Mouse (Mus musculus) lung, embryonic 14.5 days (tissue): ENCODE data around the gene Krtap1-3. TPM values are rescaled to one million over a fixed set of nuclear protein-coding genes. Genes with fewer than 3 reads are reported as not detected.

Experiments
- ATAC-seq: fragments of 200-750 bp; cut with Nextera tagmentation; 2 replicates; pipeline ENCODE4 v1.8.0; 2017; ENCODE audit warnings: mild to moderate bottlenecking, moderate TSS enrichment, moderate library complexity; ENCODE audit not compliant: insufficient read depth
- DNase-seq: peaks from one replicate; pipeline ENCODE4 v3.0.0-alpha.2; 2015
- H3K27ac ChIP-seq: fragments of 300-500 bp; sonication (generic); 2 replicates; pipeline ENCODE4 v1.5.1; 2014; ENCODE audit warnings: low read depth, mild to moderate bottlenecking, moderate library complexity
- H3K27me3 ChIP-seq: fragments of 300-500 bp; sonication (generic); 2 replicates; pipeline ENCODE4 v1.6.1; 2014; ENCODE audit warnings: low read length, control low read depth; ENCODE audit not compliant: insufficient read depth
- H3K36me3 ChIP-seq: fragments of 300-500 bp; sonication (generic); 2 replicates; pipeline ENCODE4 v1.6.1; 2014; ENCODE audit warnings: control low read depth; ENCODE audit not compliant: insufficient read depth
- H3K4me1 ChIP-seq: fragments of 300-500 bp; sonication (generic); 2 replicates; pipeline ENCODE4 v1.6.1; 2014; ENCODE audit warnings: antibody characterized with exemption, control low read depth; ENCODE audit not compliant: insufficient read depth
- H3K4me2 ChIP-seq: fragments of 300-500 bp; sonication (generic); 2 replicates; pipeline ENCODE4 v1.6.1; 2014; ENCODE audit warnings: mild to moderate bottlenecking
- H3K4me3 ChIP-seq: fragments of 300-500 bp; sonication (generic); 2 replicates; pipeline ENCODE4 v1.5.1; 2014; ENCODE audit warnings: low read depth, low read length
- H3K9ac ChIP-seq: fragments of 300-500 bp; sonication (generic); 2 replicates; pipeline ENCODE4 v1.6.1; 2014
- H3K9me3 ChIP-seq: fragments of 300-500 bp; sonication (generic); 2 replicates; pipeline ENCODE4 v1.6.1; 2016; ENCODE audit warnings: low read depth, low read length, control low read depth
- CTCF ChIP-seq: IDR thresholded peaks from 2 replicates; pipeline ENCODE4 v1.5.1; 2016; ENCODE audit warnings: antibody characterized with exemption, low read depth
- WGBS: fragments of 180-500 bp; shearing (Covaris S2); extraction: QIAGEN DNeasy Blood & Tissue Kit; methylation state at CpG from one replicate; pipeline ENCODE4 v1.1.7; 2014; 5-methylcytosine and 5-hydroxymethylcytosine counted together
- polyA plus RNA-seq: library from polyadenylated mRNA; unstranded; fragments of >200 nt; fragmentation: Nextera tagmentation; extraction: Ambion mirVana; gene quantifications from 2 replicates; pipeline ENCODE4 v1.2.1, GENCODE M21; 2014

The Krtap1-3 gene
- polyA plus RNA-seq, 1 experiment from 2014 or later = not detected

DNA sequence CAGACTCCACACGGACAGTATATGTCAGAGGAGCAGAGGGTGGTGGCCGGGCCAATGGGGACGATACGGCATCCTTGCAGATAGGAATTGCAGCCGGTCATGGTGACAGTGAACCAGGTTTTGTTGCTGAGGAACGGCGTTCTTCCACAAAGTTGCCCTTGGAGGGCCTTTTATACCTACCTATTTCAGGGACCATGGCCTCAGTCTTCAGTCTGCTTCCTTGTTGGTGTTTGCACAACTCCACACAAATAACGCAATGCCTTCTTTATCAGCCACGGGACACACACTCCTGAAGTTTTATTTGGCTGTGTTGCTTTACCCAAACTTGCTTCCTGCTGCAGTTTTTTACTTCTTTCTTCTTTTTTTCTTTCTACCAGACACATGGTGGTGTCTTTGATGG, 31.8 kb downstream of the Krtap1-3 start, which contains the start of gene Gm11939:
Gene Gm11939, minus strand, starts transcription at position 101 of the 400 bp plus-strand sequence.
- 89% methylated on average over 9 of the region's 9 CpGs for WGBS
- H3K9me3 ChIP-seq = no peaks in the 10 kb centered on the region
- DNase-seq (no peak), ATAC-seq (no peak)
- no peak for TF ChIP-seq CTCF
- no peaks in the 10 kb centered on the region for H3K27me3 ChIP-seq
- H3K4me3 ChIP-seq = no peak within 1 kb of the TSS
- H3K27ac ChIP-seq = no peak within 1 kb of the TSS
- no peak within 1 kb of the TSS for H3K4me2 ChIP-seq
- H3K4me1 ChIP-seq = no peaks in the 10 kb centered on the region
- no peaks in the 10 kb centered on the region for H3K36me3 ChIP-seq
- no peak within 1 kb of the TSS for H3K9ac ChIP-seq

DNA sequence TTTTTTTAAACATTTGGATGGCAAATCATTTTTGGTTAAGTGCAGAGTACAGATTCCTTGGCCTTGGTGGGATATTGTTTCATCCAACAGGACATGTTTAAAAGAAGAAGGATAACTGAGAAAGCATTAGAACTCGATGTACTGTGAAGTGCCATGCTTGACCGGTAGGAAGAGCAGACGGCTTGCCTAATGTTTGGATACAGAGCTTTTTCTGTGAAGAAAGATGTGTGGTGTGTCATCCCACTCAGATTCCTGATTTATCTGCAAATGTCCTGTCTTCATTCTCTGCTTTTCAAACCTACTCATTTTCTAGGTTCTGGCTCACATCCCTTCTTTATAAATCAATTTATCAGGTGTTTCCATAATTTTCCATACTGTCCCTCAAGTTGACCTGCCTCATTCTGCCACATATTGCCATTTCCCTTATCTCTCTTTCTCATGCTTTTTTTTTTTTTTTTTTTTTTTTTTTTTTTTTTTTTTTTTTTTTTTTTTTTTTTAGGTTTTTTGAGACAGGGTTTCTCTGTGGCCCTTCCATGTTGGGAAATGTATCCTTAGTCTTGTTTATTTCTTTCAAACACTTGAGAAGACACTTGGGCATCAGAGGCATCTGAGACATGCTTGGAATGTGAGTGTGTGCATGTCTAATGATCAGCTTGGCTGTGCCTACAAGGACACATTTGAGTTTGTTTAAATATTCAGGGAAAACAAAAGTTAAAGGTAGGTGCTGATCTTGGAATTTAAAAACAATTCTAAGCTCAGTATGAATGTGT, 33.0 kb downstream of the Krtap1-3 start:
- no peak overlapping the region for H3K4me2 ChIP-seq
- no peaks in the 10 kb centered on the region for H3K9me3 ChIP-seq
- ATAC-seq (no peak), DNase-seq (no peak)
- H3K4me1 ChIP-seq = no peaks in the 10 kb centered on the region
- H3K27me3 ChIP-seq = no peaks in the 10 kb centered on the region
- H3K4me3 ChIP-seq = no peak overlapping the region
- no peak overlapping the region for H3K27ac ChIP-seq
- no peak overlapping the region for H3K9ac ChIP-seq
- H3K36me3 ChIP-seq = no peaks in the 10 kb centered on the region
- 50% methylated on average over 3 of the region's 3 CpGs for WGBS
- TF ChIP-seq CTCF = no peak

DNA sequence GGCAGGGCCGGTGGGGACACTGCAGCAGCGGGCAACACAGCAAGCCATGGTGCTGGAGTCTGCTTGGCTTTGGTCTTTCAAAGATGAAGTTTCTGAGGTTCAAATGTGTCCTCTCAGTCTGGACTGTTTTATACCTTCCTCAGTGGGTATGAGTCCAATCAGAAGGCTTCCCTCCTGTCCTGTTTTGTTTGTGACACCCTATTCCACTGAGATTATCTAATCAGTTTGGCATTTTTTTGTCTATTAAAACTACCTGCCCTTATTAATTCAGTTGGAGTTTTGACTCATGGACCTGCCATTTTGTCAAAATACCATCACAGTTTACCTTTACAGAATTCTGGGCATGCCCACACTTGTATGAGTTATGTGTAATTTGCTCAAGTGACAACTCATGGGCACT, 34.4 kb downstream of the Krtap1-3 start, which contains the start of gene Krtap3-2:
Gene Krtap3-2, minus strand, starts transcription at position 101 of the 400 bp plus-strand sequence.
- H3K27me3 ChIP-seq = no peaks in the 10 kb centered on the region
- H3K27ac ChIP-seq = no peak within 1 kb of the TSS
- ATAC-seq (no peak), DNase-seq (no peak)
- 88% methylated on average over 2 of the region's 2 CpGs for WGBS
- no peaks in the 10 kb centered on the region for H3K9me3 ChIP-seq
- no peak within 1 kb of the TSS for H3K4me3 ChIP-seq
- H3K9ac ChIP-seq = no peak within 1 kb of the TSS
- TF ChIP-seq CTCF = no peak
- H3K4me2 ChIP-seq = no peak within 1 kb of the TSS
- H3K36me3 ChIP-seq = no peaks in the 10 kb centered on the region
- no peaks in the 10 kb centered on the region for H3K4me1 ChIP-seq

GRCm38 (mm10) chr11:99556195-99556594, 34.9 kb downstream of the Krtap1-3 start:
- TF ChIP-seq CTCF = no peak
- ATAC-seq (no peak), DNase-seq (no peak)
- 83% methylated on average over 2 of the region's 2 CpGs for WGBS
- Histone ChIP-seq H3K27me3 (no peaks in the 10 kb centered on the region), H3K4me1 (no peaks in the 10 kb centered on the region), H3K27ac (no peak overlapping the region), H3K9me3 (no peaks in the 10 kb centered on the region), H3K4me2 (no peak overlapping the region), H3K36me3 (no peaks in the 10 kb centered on the region), H3K9ac (no peak overlapping the region), H3K4me3 (no peak overlapping the region)

DNA sequence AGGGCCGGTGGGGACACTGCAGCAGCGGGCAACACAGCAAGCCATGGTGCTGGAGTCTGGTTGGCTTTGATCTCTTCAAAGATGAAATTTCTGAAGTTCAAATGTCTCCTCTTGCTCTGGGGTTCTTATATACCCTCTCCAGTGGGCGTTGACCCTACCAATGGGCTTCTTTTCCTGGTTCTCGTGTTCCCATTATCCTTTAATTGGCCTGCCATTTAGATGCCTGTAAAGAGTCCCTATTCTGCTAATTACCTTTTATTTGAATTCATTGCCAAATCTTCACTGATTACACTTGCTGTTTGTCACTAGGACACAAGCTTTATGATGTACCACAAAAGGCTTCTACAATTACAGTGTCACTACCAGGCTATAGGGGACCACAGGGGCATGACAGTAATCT, 40.4 kb downstream of the Krtap1-3 start, which contains the start of gene Krtap3-3:
Gene Krtap3-3, minus strand, starts transcription at position 101 of the 400 bp plus-strand sequence.
- ATAC-seq (no peak), DNase-seq (no peak)
- Histone ChIP-seq H3K9me3 (no peaks in the 10 kb centered on the region), H3K4me2 (no peak within 1 kb of the TSS), H3K4me3 (no peak within 1 kb of the TSS), H3K27ac (no peak within 1 kb of the TSS), H3K27me3 (no peaks in the 10 kb centered on the region), H3K36me3 (no peaks in the 10 kb centered on the region), H3K4me1 (no peaks in the 10 kb centered on the region), H3K9ac (no peak within 1 kb of the TSS)
- WGBS = 64% methylated on average over 4 of the region's 4 CpGs
- no peak for TF ChIP-seq CTCF

- H3K4me1 ChIP-seq = no peaks in the 10 kb centered on the region
- no peak for DNase-seq
- no peak overlapping the region for H3K4me3 ChIP-seq
- H3K4me2 ChIP-seq = no peak overlapping the region
- H3K9ac ChIP-seq = no peak overlapping the region
- H3K27ac ChIP-seq = no peak overlapping the region
- H3K36me3 ChIP-seq = no peaks in the 10 kb centered on the region
- no peak for TF ChIP-seq CTCF
- H3K27me3 ChIP-seq = no peaks in the 10 kb centered on the region
- no peaks in the 10 kb centered on the region for H3K9me3 ChIP-seq
- no peak for ATAC-seq
Observed at GRCm38 (mm10) chr11:99547892-99548291, 43.2 kb downstream of the Krtap1-3 start.

Other genes with a start within 250 kb of the Krtap1-3 start
- gene Krt27, start 240.2 kb downstream of the Krtap1-3 start, polyA plus RNA-seq = not detected in 2 replicates
- gene Krt28, start 216.4 kb downstream of the Krtap1-3 start, polyA plus RNA-seq = 0.29 TPM in 1 of 2 replicates, not detected in the other
- 24.5 and 24.6 TPM in 2 replicates for gene Krt10, start 202.0 kb downstream of the Krtap1-3 start, polyA plus RNA-seq
- not detected in 2 replicates for gene Krt12, start 169.1 kb downstream of the Krtap1-3 start, polyA plus RNA-seq
- 0.28 and 0.42 TPM in 2 replicates for gene Krt20, start 153.2 kb downstream of the Krtap1-3 start, polyA plus RNA-seq
- 4.0 and 4.4 TPM in 2 replicates for gene Krt23, start 98.2 kb downstream of the Krtap1-3 start, polyA plus RNA-seq
- not detected in 2 replicates for gene Krt39, start 70.0 kb downstream of the Krtap1-3 start, polyA plus RNA-seq
- gene Krt40, start 48.2 kb downstream of the Krtap1-3 start, polyA plus RNA-seq = 0.17 TPM in 1 of 2 replicates, not detected in the other
- gene Krtap3-3, start 40.5 kb downstream of the Krtap1-3 start, polyA plus RNA-seq = not detected in 2 replicates
- gene Krtap3-2, start 34.5 kb downstream of the Krtap1-3 start, polyA plus RNA-seq = not detected in 2 replicates
- gene Gm11939, start 31.9 kb downstream of the Krtap1-3 start, polyA plus RNA-seq = not detected in 2 replicates
- gene Krtap3-1, start 24.7 kb downstream of the Krtap1-3 start, polyA plus RNA-seq = not detected in 2 replicates
- gene Krtap1-5, start 10.3 kb downstream of the Krtap1-3 start, polyA plus RNA-seq = not detected in 2 replicates
- not detected in 2 replicates for gene Krtap1-4, start 7.7 kb downstream of the Krtap1-3 start, polyA plus RNA-seq
- not detected in 2 replicates for gene Krtap9-3, start 6.8 kb upstream of the Krtap1-3 start, polyA plus RNA-seq
- gene Gm11938, start 12.0 kb upstream of the Krtap1-3 start, polyA plus RNA-seq = not detected in 2 replicates
- gene Gm11937, start 18.9 kb upstream of the Krtap1-3 start, polyA plus RNA-seq = not detected in 2 replicates
- not detected in 2 replicates for gene Krtap2-4, start 23.5 kb upstream of the Krtap1-3 start, polyA plus RNA-seq
- not detected in 2 replicates for gene Gm11562, start 29.1 kb upstream of the Krtap1-3 start, polyA plus RNA-seq
- gene Krtap4-1, start 36.9 kb upstream of the Krtap1-3 start, polyA plus RNA-seq = not detected in 2 replicates
- not detected in 2 replicates for gene Krtap4-2, start 43.7 kb upstream of the Krtap1-3 start, polyA plus RNA-seq
- gene Krtap4-7, start 52.8 kb upstream of the Krtap1-3 start, polyA plus RNA-seq = not detected in 2 replicates
- gene Gm11555, start 58.9 kb upstream of the Krtap1-3 start, polyA plus RNA-seq = not detected in 2 replicates
- gene Gm11563, start 67.6 kb upstream of the Krtap1-3 start, polyA plus RNA-seq = not detected in 2 replicates
- gene Krtap4-6, start 74.6 kb upstream of the Krtap1-3 start, polyA plus RNA-seq = not detected in 2 replicates
- gene Gm14190, start 99.4 kb upstream of the Krtap1-3 start, polyA plus RNA-seq = not detected in 2 replicates
- not detected in 2 replicates for gene Gm14180, start 143.0 kb upstream of the Krtap1-3 start, polyA plus RNA-seq
- gene Gm11595, start 181.6 kb upstream of the Krtap1-3 start, polyA plus RNA-seq = not detected in 2 replicates
- gene Krtap4-8, start 189.4 kb upstream of the Krtap1-3 start, polyA plus RNA-seq = not detected in 2 replicates
- gene Krtap4-9, start 193.9 kb upstream of the Krtap1-3 start, polyA plus RNA-seq = not detected in 2 replicates
- not detected in 2 replicates for gene Gm11596, start 202.1 kb upstream of the Krtap1-3 start, polyA plus RNA-seq
- not detected in 2 replicates for gene Gm11569, start 207.6 kb upstream of the Krtap1-3 start, polyA plus RNA-seq
- not detected in 2 replicates for gene Gm11554, start 213.1 kb upstream of the Krtap1-3 start, polyA plus RNA-seq
- not detected in 2 replicates for gene Krtap4-13, start 218.6 kb upstream of the Krtap1-3 start, polyA plus RNA-seq
- not detected in 2 replicates for gene Gm11564, start 224.3 kb upstream of the Krtap1-3 start, polyA plus RNA-seq
- not detected in 2 replicates for gene 2300003K06Rik, start 246.7 kb upstream of the Krtap1-3 start, polyA plus RNA-seq